Mouse (Mus musculus) embryonic facial prominence, embryonic 14.5 days (tissue): Measurements from ENCODE around the gene Sytl1. TPM values are rescaled to one million over a fixed set of nuclear protein-coding genes. Genes with fewer than 3 reads are reported as not detected.

Experiments
- ATAC-seq: fragments of 200-750 bp; cut with Nextera tagmentation; 2 replicates; pipeline ENCODE4 v1.8.0; 2017; ENCODE audit warnings: low read depth, moderate number of reproducible peaks, moderate TSS enrichment
- DNase-seq: peaks from one replicate; pipeline ENCODE4 v3.0.0-alpha.2; 2015; ENCODE audit warnings: low spot score
- H3K27ac ChIP-seq: fragments of 300-500 bp; sonication (generic); replicated peaks from 2 replicates; pipeline ENCODE4 v1.5.1; 2014; ENCODE audit warnings: low read depth, mild to moderate bottlenecking, low read length, moderate library complexity
- H3K27me3 ChIP-seq: fragments of 300-500 bp; sonication (generic); replicated peaks from 2 replicates; pipeline ENCODE4 v1.6.1; 2014; ENCODE audit warnings: low read length; ENCODE audit not compliant: control insufficient read depth, insufficient read depth
- H3K36me3 ChIP-seq: fragments of 300-500 bp; sonication (generic); 2 replicates; pipeline ENCODE4 v1.6.1; 2014; ENCODE audit warnings: low read length, mixed read lengths; ENCODE audit not compliant: control insufficient read depth, insufficient read depth
- H3K4me1 ChIP-seq: fragments of 300-500 bp; sonication (generic); 2 replicates; pipeline ENCODE4 v1.6.1; 2014; ENCODE audit warnings: antibody characterized with exemption, low read length; ENCODE audit not compliant: control insufficient read depth, insufficient read depth
- H3K4me2 ChIP-seq: fragments of 300-500 bp; sonication (generic); 2 replicates; pipeline ENCODE4 v1.6.1; 2014; ENCODE audit warnings: low read depth, mild to moderate bottlenecking, low read length, moderate library complexity, mixed read lengths
- H3K4me3 ChIP-seq: fragments of 300-500 bp; sonication (generic); 2 replicates; pipeline ENCODE4 v1.5.1; 2014; ENCODE audit warnings: low read depth, mild to moderate bottlenecking, low read length
- H3K9ac ChIP-seq: fragments of 300-500 bp; sonication (generic); 2 replicates; pipeline ENCODE4 v1.6.1; 2014; ENCODE audit warnings: low read depth, mild to moderate bottlenecking, low read length, moderate library complexity, mixed read lengths
- H3K9me3 ChIP-seq: fragments of 300-500 bp; sonication (generic); 2 replicates; pipeline ENCODE4 v1.6.1; 2016; ENCODE audit warnings: low read length; ENCODE audit not compliant: control insufficient read depth
- WGBS: fragments of 180-500 bp; shearing (Covaris S2); extraction: QIAGEN DNeasy Blood & Tissue Kit; methylation state at CpG from one replicate; pipeline ENCODE4 v1.1.7; 2014; 5-methylcytosine and 5-hydroxymethylcytosine counted together
- polyA plus RNA-seq: library from polyadenylated mRNA; unstranded; fragments of >200 nt; fragmentation: Nextera tagmentation; extraction: Ambion mirVana; gene quantifications from 2 replicates; pipeline ENCODE4 v1.2.1, GENCODE M21; 2014

Gene Sytl1
- polyA plus RNA-seq, 1 experiment from 2014 or later, result 11.0 TPM

DNA sequence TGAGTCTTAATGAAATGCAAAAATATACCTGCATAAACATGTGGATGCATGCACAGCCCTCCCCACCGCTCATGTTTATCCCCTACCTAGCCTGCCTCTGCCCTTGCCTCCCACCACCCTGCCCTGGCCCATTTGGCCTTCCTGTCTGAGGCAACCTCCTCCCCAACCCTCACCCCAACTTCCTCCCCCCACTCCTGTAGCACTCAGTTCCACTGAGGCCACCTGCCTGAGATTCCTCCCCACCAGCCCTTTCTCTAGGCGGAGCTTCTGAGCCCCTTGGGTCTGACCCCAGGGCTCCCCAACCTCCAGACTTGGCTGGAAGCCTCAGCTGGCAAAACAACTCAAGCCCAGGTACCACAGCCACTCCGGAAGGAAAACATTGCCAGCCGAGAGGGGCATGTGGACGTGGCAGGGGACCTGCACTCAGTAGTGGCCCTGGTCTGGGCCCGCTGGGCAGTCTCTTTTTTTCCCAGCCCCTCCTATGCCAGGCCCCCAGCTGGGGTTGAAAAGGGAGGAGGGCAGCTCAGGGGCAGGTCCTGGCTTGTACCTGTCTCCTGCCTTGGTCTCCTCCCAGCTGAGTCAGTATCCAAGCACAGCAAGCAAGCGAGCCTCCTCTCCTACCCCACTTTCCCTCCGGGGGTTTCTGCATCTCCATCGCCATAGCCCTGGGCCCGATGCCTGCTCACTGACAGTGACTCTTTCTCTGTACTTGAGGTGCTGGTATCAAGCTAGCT, 1.1 kb downstream of the Sytl1 start:
- Histone ChIP-seq H3K9ac (peak overlapping the region; percentile 11; the same call in 1 of the 2 replicates), H3K27ac (peak overlapping the region; percentile 39; the same call in 1 of the 2 replicates), H3K9me3 (no peaks in the 10 kb centered on the region), H3K27me3 (peaks cover 4% of the 10 kb centered on the region; the same call in 1 of the 2 replicates), H3K36me3 (peaks cover 28% of the 10 kb centered on the region), H3K4me3 (peak overlapping the region; percentile 7; the same call in 1 of the 2 replicates), H3K4me1 (no peaks in the 10 kb centered on the region), H3K4me2 (peak overlapping the region; percentile 34)
- DNase-seq (no peak), ATAC-seq (no peak)
- 40% methylated on average over 10 of the region's 10 CpGs for WGBS

DNA sequence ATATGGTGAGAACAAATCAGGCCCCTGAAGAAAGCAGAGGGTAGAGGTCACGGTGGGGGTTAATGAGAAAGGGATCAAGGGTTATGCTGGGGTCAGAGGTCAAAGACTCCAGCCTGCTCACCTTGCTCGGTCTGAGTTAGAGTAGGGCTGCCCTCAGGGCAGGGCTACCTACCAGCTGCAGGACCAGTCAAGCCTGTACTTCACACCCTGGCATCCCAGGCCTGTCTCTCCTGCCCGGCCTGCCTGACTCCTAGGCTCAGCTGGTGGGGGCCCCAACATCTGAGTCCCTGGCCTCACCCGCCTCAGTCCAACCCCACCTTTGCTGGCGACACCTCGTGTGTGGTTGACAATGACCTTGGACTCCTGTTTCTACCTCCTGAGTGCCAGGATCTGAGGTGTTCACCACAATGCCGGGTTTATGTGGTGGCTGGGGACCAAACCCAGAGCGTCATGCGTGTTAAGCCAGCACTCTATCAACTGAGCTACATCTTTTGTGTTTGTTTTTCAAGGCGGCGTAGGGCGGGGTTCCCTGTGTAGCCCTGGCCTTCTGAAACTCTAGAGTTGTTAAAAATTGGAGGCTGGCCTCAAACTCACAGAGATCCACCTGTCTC, 5.0 kb downstream of the Sytl1 start:
- DNase-seq (no peak), ATAC-seq (no peak)
- Histone ChIP-seq H3K27me3 (peaks cover 16% of the 10 kb centered on the region), H3K36me3 (no peaks in the 10 kb centered on the region), H3K27ac (no peak overlapping the region), H3K4me2 (no peak overlapping the region), H3K4me3 (no peak overlapping the region), H3K4me1 (no peaks in the 10 kb centered on the region), H3K9me3 (no peaks in the 10 kb centered on the region), H3K9ac (no peak overlapping the region)
- 72% methylated on average over 12 of the region's 12 CpGs for WGBS

- Histone ChIP-seq H3K27ac (no peak overlapping the region), H3K4me3 (no peak overlapping the region; the same call in 1 of the 2 replicates), H3K4me1 (no peaks in the 10 kb centered on the region), H3K27me3 (peaks cover 16% of the 10 kb centered on the region), H3K9ac (no peak overlapping the region), H3K36me3 (no peaks in the 10 kb centered on the region), H3K4me2 (peak overlapping the region; percentile 31), H3K9me3 (no peaks in the 10 kb centered on the region)
- WGBS, result 42% methylated on average over 7 of the region's 12 CpGs
- ATAC-seq (no peak), DNase-seq (peak; percentile 54)
Measured at GRCm38 (mm10) chr4:133257230-133257629, 5.7 kb downstream of the Sytl1 start.

- peak; percentile 79 for ATAC-seq
- WGBS, result 12% methylated on average over 22 of the region's 24 CpGs
- Histone ChIP-seq H3K27ac (no peak overlapping the region), H3K4me1 (no peaks in the 10 kb centered on the region), H3K27me3 (peaks cover 18% of the 10 kb centered on the region), H3K9ac (peak overlapping the region; percentile 42; the same call in 1 of the 2 replicates), H3K4me2 (peak overlapping the region; percentile 31), H3K36me3 (no peaks in the 10 kb centered on the region), H3K4me3 (no peak overlapping the region; the same call in 1 of the 2 replicates), H3K9me3 (no peaks in the 10 kb centered on the region)
- no peak for DNase-seq
Measured at GRCm38 (mm10) chr4:133256820-133257219, 6.1 kb downstream of the Sytl1 start.

DNA sequence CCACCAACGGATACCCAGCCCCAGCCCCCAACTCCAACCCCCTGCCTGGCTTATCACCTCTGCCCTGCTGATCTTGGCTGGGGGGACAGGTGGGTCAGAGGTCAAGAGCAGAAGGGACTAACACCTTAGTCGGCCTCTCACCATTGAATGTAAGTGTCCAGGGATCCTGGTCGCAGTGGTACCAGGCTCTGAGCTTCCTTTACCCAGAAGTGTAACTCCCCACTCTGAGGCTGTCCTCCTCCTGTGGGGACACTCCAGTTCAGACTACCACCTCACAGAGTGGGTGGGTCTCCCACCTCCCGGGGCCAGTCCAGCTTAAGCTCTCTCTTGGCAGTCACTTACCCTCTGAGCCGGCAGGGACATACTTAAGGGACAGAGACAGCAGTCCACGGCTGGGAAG, 7.5 kb downstream of the Sytl1 start:
- H3K36me3 ChIP-seq, result no peaks in the 10 kb centered on the region
- H3K9ac ChIP-seq, result no peak overlapping the region
- H3K4me2 ChIP-seq, result no peak overlapping the region
- WGBS, result 62% methylated on average over 6 of the region's 6 CpGs
- H3K4me1 ChIP-seq, result peaks cover 10% of the 10 kb centered on the region; the same call in 1 of the 2 replicates
- H3K27me3 ChIP-seq, result peaks cover 32% of the 10 kb centered on the region
- DNase-seq, result no peak
- no peak overlapping the region for H3K27ac ChIP-seq
- no peaks in the 10 kb centered on the region for H3K9me3 ChIP-seq
- no peak overlapping the region for H3K4me3 ChIP-seq
- no peak for ATAC-seq

DNA sequence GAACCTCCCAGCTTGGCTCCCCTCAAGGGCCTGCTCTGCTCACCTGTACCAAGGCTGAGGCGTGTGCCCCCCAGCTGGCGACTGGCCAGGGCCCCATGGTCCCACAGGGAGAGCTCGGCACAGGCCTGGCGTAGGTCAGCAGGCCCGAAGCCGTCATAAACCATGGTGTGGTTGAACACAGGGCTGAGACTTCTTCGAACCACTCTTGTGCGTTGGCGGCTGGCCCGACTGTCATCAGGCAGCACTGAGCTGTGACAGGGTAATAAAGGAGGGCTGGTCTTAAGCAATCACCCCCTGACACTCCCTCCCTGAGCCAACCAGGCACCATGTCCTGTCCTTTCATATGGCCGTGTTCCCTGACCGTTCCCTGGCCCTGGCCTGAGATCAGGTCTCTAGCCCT, 9.5 kb downstream of the Sytl1 start:
- Histone ChIP-seq H3K4me1 (peaks cover 10% of the 10 kb centered on the region; the same call in 1 of the 2 replicates), H3K4me2 (no peak overlapping the region), H3K36me3 (no peaks in the 10 kb centered on the region), H3K9ac (no peak overlapping the region), H3K27ac (no peak overlapping the region), H3K4me3 (no peak overlapping the region), H3K27me3 (peaks cover 45% of the 10 kb centered on the region), H3K9me3 (no peaks in the 10 kb centered on the region)
- 90% methylated on average over 8 of the region's 12 CpGs for WGBS
- DNase-seq, result no peak
- ATAC-seq, result no peak

DNA sequence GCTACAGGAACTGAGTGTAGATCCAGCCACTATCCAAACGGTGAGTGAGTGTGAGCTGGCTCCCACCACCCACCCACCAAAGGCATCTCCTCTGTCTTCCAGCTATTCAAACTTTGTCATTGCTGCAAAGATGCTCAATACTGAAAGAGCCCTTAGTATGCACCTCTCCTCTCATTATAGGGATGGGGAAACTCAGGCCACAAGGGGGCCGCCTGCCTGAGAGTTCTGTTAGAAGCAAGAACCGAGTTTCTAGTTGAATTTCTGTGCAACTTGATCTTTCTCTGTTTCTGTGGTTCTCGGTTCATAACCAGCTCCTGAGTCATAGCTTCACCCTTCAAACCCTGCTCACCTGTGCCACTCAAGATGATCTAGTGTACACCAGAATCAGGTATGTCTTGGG, 10.8 kb downstream of the Sytl1 start:
- H3K4me2 ChIP-seq, result no peak overlapping the region
- H3K9ac ChIP-seq, result no peak overlapping the region; the same call in 1 of the 2 replicates
- WGBS, result 23% methylated on average over 4 of the region's 4 CpGs

GRCm38 (mm10) chr4:133251214-133251613, 11.7 kb downstream of the Sytl1 start:
- WGBS, result 1% methylated on average over 31 of the region's 31 CpGs
- no peaks in the 10 kb centered on the region for H3K9me3 ChIP-seq
- ATAC-seq (no peak), DNase-seq (no peak)
- peak overlapping the region; percentile 41 for H3K4me3 ChIP-seq
- H3K27ac ChIP-seq, result no peak overlapping the region
- no peaks in the 10 kb centered on the region for H3K36me3 ChIP-seq
- H3K9ac ChIP-seq, result peak overlapping the region; percentile 60
- peaks cover 50% of the 10 kb centered on the region for H3K27me3 ChIP-seq
- peak overlapping the region; percentile 74 for H3K4me2 ChIP-seq
- peaks cover 10% of the 10 kb centered on the region; the same call in 1 of the 2 replicates for H3K4me1 ChIP-seq

More for the DNA sequence above, 10.8 kb downstream of the Sytl1 start:
- peaks cover 10% of the 10 kb centered on the region; the same call in 1 of the 2 replicates for H3K4me1 ChIP-seq
- no peaks in the 10 kb centered on the region for H3K9me3 ChIP-seq
- no peak overlapping the region for H3K4me3 ChIP-seq
- ATAC-seq (no peak), DNase-seq (no peak)
- peaks cover 54% of the 10 kb centered on the region for H3K27me3 ChIP-seq
- H3K27ac ChIP-seq, result no peak overlapping the region
- no peaks in the 10 kb centered on the region for H3K36me3 ChIP-seq
